Mouse (Mus musculus): ENCODE results near the gene Rbm42. TPM values are rescaled to one million over a fixed set of nuclear protein-coding genes. Genes with fewer than 3 reads are reported as not detected.
A peak's percentile ranks its signal among the peaks of the same experiment; 100 is the strongest.

Gene Rbm42
- 32.9 and 33.9 TPM in 2 replicates for polyA plus RNA-seq (2011; ENCODE audit: insufficient read length, low read depth, missing spikeins)

DNA sequence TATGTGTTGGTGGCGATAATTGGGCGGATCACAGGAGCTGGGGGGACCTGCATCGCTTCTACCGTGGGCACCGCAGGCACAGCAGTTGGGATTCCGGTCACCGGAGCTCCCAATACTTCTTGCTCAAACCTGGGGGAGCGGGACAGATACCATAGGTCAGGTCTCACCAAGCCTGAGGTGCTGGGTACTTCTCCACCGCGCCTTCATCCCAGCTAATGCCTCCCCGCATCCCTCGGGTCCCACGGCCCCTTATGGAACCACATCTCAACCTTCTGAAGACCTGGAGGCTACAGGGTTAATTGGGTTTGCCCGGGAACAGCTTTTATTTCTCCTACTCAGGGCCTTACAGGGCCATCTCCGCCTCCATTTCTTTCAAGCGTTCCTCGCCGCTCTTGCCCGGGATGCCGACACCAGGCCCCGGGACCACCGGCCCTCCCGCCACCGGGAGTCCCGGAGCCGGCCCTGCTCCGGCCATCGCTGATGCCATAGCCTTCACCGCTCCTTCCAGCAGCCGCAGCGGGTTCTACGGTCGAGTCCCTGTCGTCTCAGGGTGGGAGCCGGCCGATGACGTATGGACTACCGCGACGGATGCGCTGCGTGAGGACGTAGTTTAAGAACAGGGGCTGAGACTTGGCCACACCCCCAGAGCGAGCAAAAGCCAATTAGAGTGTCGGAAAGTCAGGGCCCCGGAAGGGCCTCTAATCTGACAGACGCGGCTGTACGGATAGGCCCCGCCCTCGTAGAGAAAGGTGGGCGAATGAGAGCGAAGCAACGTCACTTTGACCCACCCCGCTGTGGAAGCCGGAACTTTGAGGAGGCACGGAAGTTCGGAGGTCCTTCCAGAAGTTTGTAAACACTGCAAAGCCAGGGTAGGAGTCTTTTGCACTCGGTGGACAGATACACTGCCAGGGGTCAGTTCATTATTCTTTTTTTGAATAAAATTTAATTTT is at the start of gene Rbm42:
Gene Rbm42 (minus strand): TSS at position 727 of the 950 bp plus-strand sequence.
- Histone ChIP-seq H3K27ac (ENCODE audit: insufficient read depth, low read length) (no peak within 1 kb of the TSS), H3K4me1 (ENCODE audit: control insufficient read depth, insufficient read depth, low read length) (no peaks in the 10 kb centered on the region), H3K4me3 (ENCODE audit: insufficient read depth, low read length) (peak within 1 kb of the TSS; percentile 75)
- TF ChIP-seq CTCF (IDR thresholded peaks at IDR 0.05; ENCODE audit: borderline replicate concordance, insufficient read depth, low read length) (no peak), POLR2A (IDR thresholded peaks at IDR 0.05; ENCODE audit: low read depth, low read length) (peak; percentile 71)

GRCm38 (mm10) chr7:30698589-30698988 is 48.5 kb upstream of the Rbm42 start, which contains the start of gene 2200002J24Rik:
2200002J24Rik (plus strand) TSS chr7:30698926.
- no peak within 1 kb of the TSS for H3K27ac ChIP-seq (ENCODE audit: insufficient read depth, low read length)
- no peaks in the 10 kb centered on the region for H3K4me1 ChIP-seq (ENCODE audit: control insufficient read depth, insufficient read depth, low read length)
- H3K4me3 ChIP-seq (ENCODE audit: insufficient read depth, low read length): no peak within 1 kb of the TSS
- no peak for TF ChIP-seq POLR2A (IDR thresholded peaks at IDR 0.05; ENCODE audit: low read depth, low read length)
- no peak for TF ChIP-seq CTCF (IDR thresholded peaks at IDR 0.05; ENCODE audit: borderline replicate concordance, insufficient read depth, low read length)

DNA sequence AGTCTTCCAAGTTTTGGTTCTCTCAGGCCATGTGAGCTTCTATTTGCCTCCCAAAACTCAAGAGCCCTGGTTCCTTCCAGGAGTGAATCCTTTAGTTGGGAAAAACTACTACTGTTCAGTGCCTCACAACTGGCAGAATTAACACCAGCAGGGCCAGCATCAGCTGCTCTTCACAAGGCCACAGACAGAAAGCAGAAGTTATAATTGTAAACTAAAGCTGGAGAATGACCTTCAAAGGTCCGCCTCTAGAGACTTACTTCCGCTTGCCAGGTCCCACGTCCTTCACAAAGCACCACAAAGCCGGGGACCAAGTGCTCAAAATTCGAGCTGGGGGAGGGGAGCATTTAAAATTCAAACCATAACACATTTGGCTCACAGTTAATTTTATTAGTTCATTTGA is 48.0 kb upstream of the Rbm42 start:
- H3K27ac ChIP-seq (ENCODE audit: insufficient read depth, low read length): no peak overlapping the region
- no peaks in the 10 kb centered on the region for H3K4me1 ChIP-seq (ENCODE audit: control insufficient read depth, insufficient read depth, low read length)
- H3K4me3 ChIP-seq (ENCODE audit: insufficient read depth, low read length): no peak overlapping the region
- TF ChIP-seq CTCF (IDR thresholded peaks at IDR 0.05; ENCODE audit: borderline replicate concordance, insufficient read depth, low read length) (no peak), POLR2A (IDR thresholded peaks at IDR 0.05; ENCODE audit: low read depth, low read length) (no peak)

DNA sequence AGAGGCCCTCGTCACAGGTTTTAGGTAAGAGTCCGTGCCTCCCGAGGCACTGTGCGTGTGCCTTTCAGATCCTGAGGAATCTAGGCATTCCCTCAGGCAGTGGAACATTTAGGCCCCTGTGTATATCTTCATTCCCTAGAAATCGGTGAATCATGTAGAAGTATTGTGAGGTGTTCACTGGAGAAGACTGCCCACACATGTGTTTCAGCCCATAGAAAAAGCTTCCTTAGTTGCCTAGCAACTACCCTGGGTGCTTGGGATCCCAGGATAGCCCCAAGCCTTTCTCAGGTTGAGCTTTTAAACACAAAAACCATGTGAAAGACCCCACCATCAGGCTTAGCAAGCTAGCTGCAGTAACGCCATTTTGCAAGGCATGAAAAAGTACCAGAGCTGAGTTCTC is 38.2 kb upstream of the Rbm42 start:
- TF ChIP-seq CTCF (IDR thresholded peaks at IDR 0.05; ENCODE audit: borderline replicate concordance, insufficient read depth, low read length): no peak
- no peak for TF ChIP-seq POLR2A (IDR thresholded peaks at IDR 0.05; ENCODE audit: low read depth, low read length)
- Histone ChIP-seq H3K4me1 (ENCODE audit: control insufficient read depth, insufficient read depth, low read length) (no peaks in the 10 kb centered on the region), H3K27ac (ENCODE audit: insufficient read depth, low read length) (no peak overlapping the region), H3K4me3 (ENCODE audit: insufficient read depth, low read length) (no peak overlapping the region)

DNA sequence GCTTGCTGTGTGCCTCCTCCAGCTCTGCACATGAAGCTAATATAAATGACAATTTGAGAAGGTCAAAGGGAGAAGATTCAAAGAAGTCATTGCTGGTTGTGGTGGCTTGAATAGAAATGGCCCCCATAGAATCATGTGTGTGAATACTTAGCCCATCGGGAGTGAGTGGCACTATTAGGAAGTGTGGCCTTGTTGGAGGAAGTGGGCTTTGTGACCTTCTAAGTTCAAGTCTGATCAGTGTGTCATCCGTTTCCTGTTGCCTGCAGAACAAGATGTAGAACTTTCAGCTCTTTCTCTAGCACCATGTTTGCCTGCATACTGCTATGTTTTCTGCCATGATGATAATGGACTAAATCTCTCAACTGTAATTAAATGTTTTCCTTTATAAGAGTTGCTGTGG is 33.3 kb upstream of the Rbm42 start:
- TF ChIP-seq CTCF (IDR thresholded peaks at IDR 0.05; ENCODE audit: borderline replicate concordance, insufficient read depth, low read length) (no peak), POLR2A (IDR thresholded peaks at IDR 0.05; ENCODE audit: low read depth, low read length) (no peak)

GRCm38 (mm10) chr7:30681897-30682296 is 31.8 kb upstream of the Rbm42 start:
- TF ChIP-seq CTCF (IDR thresholded peaks at IDR 0.05; ENCODE audit: borderline replicate concordance, insufficient read depth, low read length) (no peak), POLR2A (IDR thresholded peaks at IDR 0.05; ENCODE audit: low read depth, low read length) (no peak)
- H3K4me3 ChIP-seq (ENCODE audit: insufficient read depth, low read length): no peak overlapping the region
- no peak overlapping the region for H3K27ac ChIP-seq (ENCODE audit: insufficient read depth, low read length)
- H3K4me1 ChIP-seq (ENCODE audit: control insufficient read depth, insufficient read depth, low read length): no peaks in the 10 kb centered on the region

More for the DNA sequence above, 33.3 kb upstream of the Rbm42 start:
- H3K4me1 ChIP-seq (ENCODE audit: control insufficient read depth, insufficient read depth, low read length): no peaks in the 10 kb centered on the region
- H3K4me3 ChIP-seq (ENCODE audit: insufficient read depth, low read length): no peak overlapping the region
- H3K27ac ChIP-seq (ENCODE audit: insufficient read depth, low read length): no peak overlapping the region

DNA sequence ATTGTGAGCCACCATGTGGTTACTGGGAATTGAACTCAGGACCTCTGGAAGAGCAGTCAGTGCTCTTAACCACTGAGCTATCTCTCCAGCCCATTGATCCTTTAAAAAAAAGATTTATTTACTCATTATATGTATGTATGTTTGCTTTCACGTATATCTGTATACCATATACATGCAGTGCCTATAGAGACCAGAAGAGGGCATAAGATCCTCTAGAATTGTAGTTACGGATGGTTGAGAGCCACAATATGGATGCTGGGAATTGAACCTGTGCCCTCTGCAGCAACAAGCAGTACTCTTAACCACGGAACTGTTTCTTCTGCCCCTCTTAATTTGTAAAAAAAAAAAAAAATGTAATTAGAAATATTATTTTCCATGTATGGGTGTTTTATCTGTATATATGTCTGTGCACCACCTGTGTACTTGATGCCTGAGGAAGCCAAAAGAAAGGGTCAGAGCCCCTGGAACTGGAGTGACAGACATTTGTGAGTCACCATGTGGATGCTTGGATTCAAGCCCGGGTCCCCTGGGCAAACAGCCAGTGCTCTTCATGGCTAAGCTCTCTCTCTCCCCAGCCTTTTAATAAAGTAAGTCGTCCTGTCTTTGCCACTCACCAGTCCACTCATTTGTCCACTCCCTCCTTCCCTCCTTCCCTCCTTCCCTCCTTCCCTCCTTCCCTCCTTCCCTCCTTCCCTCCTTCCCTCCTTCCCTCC is 28.3 kb upstream of the Rbm42 start:
- Histone ChIP-seq H3K4me3 (ENCODE audit: insufficient read depth, low read length) (no peak overlapping the region), H3K4me1 (ENCODE audit: control insufficient read depth, insufficient read depth, low read length) (no peaks in the 10 kb centered on the region), H3K27ac (ENCODE audit: insufficient read depth, low read length) (no peak overlapping the region)
- TF ChIP-seq POLR2A (IDR thresholded peaks at IDR 0.05; ENCODE audit: low read depth, low read length): no peak
- TF ChIP-seq CTCF (IDR thresholded peaks at IDR 0.05; ENCODE audit: borderline replicate concordance, insufficient read depth, low read length): no peak

- Histone ChIP-seq H3K4me3 (ENCODE audit: insufficient read depth, low read length) (no peak within 1 kb of the TSS), H3K4me1 (ENCODE audit: control insufficient read depth, insufficient read depth, low read length) (no peaks in the 10 kb centered on the region)
- TF ChIP-seq CTCF (IDR thresholded peaks at IDR 0.05; ENCODE audit: borderline replicate concordance, insufficient read depth, low read length): no peak
- no peak for TF ChIP-seq POLR2A (IDR thresholded peaks at IDR 0.05; ENCODE audit: low read depth, low read length)
Measured at GRCm38 (mm10) chr7:30671480-30671879, 21.4 kb upstream of the Rbm42 start, which contains the start of gene Pmis2. Pmis2 (minus strand) TSS chr7:30671605.

DNA sequence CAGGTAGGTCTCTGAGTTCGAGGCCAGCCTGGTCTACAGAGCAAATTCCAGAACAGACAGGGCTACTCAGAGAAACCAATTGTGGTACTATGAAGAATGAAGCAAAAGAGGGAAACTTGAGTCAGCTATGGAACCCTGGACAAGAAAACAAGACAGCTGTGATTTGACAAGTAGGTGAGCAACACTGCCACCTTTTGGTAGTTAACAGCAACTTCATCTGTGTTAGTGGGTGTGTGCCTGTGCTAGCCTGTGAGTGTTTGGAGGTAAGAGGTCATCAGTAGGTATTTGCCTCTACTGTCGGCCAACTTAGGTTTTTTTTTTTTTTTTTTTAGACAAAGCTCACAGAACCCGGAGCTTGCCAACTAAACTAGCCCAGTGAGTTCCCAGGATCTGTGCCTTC is 19.1 kb upstream of the Rbm42 start:
- TF ChIP-seq POLR2A (IDR thresholded peaks at IDR 0.05; ENCODE audit: low read depth, low read length): no peak
- no peak for TF ChIP-seq CTCF (IDR thresholded peaks at IDR 0.05; ENCODE audit: borderline replicate concordance, insufficient read depth, low read length)
- no peak overlapping the region for H3K27ac ChIP-seq (ENCODE audit: insufficient read depth, low read length)
- no peaks in the 10 kb centered on the region for H3K4me1 ChIP-seq (ENCODE audit: control insufficient read depth, insufficient read depth, low read length)
- H3K4me3 ChIP-seq (ENCODE audit: insufficient read depth, low read length): no peak overlapping the region

More at GRCm38 (mm10) chr7:30671480-30671879, 21.4 kb upstream of the Rbm42 start, which contains the start of gene Pmis2:
- no peak within 1 kb of the TSS for H3K27ac ChIP-seq (ENCODE audit: insufficient read depth, low read length)
